Mouse (Mus musculus): ENCODE measurements around the gene Dock4.

Dock4 gene

GRCm38 (mm10) chr12:40507823-40508390 is 62.2 kb downstream of the Dock4 start:
- no peak for DNase-seq (ENCODE audit: extremely low read depth, low read depth, low spot score)

- no peak for DNase-seq (ENCODE audit: extremely low read depth, low read depth, low spot score)
Measured at GRCm38 (mm10) chr12:40508416-40508815, 62.7 kb downstream of the Dock4 start.

- no peak for DNase-seq (ENCODE audit: extremely low read depth, low read depth, low spot score)
Measured at GRCm38 (mm10) chr12:40511643-40512369, 66.1 kb downstream of the Dock4 start.

- no peak for DNase-seq (ENCODE audit: extremely low read depth, low read depth, low spot score)
Measured at GRCm38 (mm10) chr12:40512370-40512693, 66.6 kb downstream of the Dock4 start.

GRCm38 (mm10) chr12:40512994-40513393 is 67.2 kb downstream of the Dock4 start:
- no peak for DNase-seq (ENCODE audit: extremely low read depth, low read depth, low spot score)

- DNase-seq (ENCODE audit: extremely low read depth, low read depth, low spot score), result no peak
Measured at GRCm38 (mm10) chr12:40514021-40514420, 68.3 kb downstream of the Dock4 start.

- no peak for DNase-seq (ENCODE audit: extremely low read depth, low read depth, low spot score)
Measured at GRCm38 (mm10) chr12:40522468-40522867, 76.7 kb downstream of the Dock4 start.

- DNase-seq (ENCODE audit: extremely low read depth, low read depth, low spot score), result no peak
Measured at GRCm38 (mm10) chr12:40523020-40523419, 77.3 kb downstream of the Dock4 start.

GRCm38 (mm10) chr12:40525045-40525444 is 79.3 kb downstream of the Dock4 start:
- DNase-seq (ENCODE audit: extremely low read depth, low read depth, low spot score), result no peak

GRCm38 (mm10) chr12:40535655-40536618 is 90.2 kb downstream of the Dock4 start:
- no peak for DNase-seq (ENCODE audit: extremely low read depth, low read depth, low spot score)

GRCm38 (mm10) chr12:40537826-40538225 is 92.1 kb downstream of the Dock4 start:
- DNase-seq (ENCODE audit: extremely low read depth, low read depth, low spot score), result no peak

GRCm38 (mm10) chr12:40538318-40538717 is 92.6 kb downstream of the Dock4 start:
- no peak for DNase-seq (ENCODE audit: extremely low read depth, low read depth, low spot score)

- no peak for DNase-seq (ENCODE audit: extremely low read depth, low read depth, low spot score)
Measured at GRCm38 (mm10) chr12:40538780-40539179, 93.0 kb downstream of the Dock4 start.

- DNase-seq (ENCODE audit: extremely low read depth, low read depth, low spot score), result no peak
Measured at GRCm38 (mm10) chr12:40544273-40544672, 98.5 kb downstream of the Dock4 start.

- no peak for DNase-seq (ENCODE audit: extremely low read depth, low read depth, low spot score)
Measured at GRCm38 (mm10) chr12:40546827-40547226, 101.1 kb downstream of the Dock4 start.

GRCm38 (mm10) chr12:40551317-40551716 is 105.6 kb downstream of the Dock4 start:
- no peak for DNase-seq (ENCODE audit: extremely low read depth, low read depth, low spot score)

- DNase-seq (ENCODE audit: extremely low read depth, low read depth, low spot score), result no peak
Measured at GRCm38 (mm10) chr12:40552201-40552600, 106.4 kb downstream of the Dock4 start.

GRCm38 (mm10) chr12:40553929-40554328 is 108.2 kb downstream of the Dock4 start:
- DNase-seq (ENCODE audit: extremely low read depth, low read depth, low spot score), result no peak

GRCm38 (mm10) chr12:40554941-40555511 is 109.3 kb downstream of the Dock4 start:
- DNase-seq (ENCODE audit: extremely low read depth, low read depth, low spot score), result no peak

GRCm38 (mm10) chr12:40558600-40558999 is 112.8 kb downstream of the Dock4 start:
- no peak for DNase-seq (ENCODE audit: extremely low read depth, low read depth, low spot score)

GRCm38 (mm10) chr12:40559103-40559502 is 113.4 kb downstream of the Dock4 start:
- DNase-seq (ENCODE audit: extremely low read depth, low read depth, low spot score), result peak; percentile 56

Data from fat pad, adult 2 months (tissue).